Mouse (Mus musculus) heart, adult 2 months (tissue): ENCODE measurements around the gene Lin54.

Source experiments
- CTCF ChIP-seq: fragments of 200-600 bp; IDR thresholded peaks from 2 replicates; pipeline ENCODE4 v1.8.1; 2022; ENCODE audit warnings: antibody characterized with exemption, mild to moderate bottlenecking, moderate library complexity
- EP300 ChIP-seq: fragments of 200-500 bp; IDR thresholded peaks from 2 replicates; pipeline ENCODE4 v1.6.1; 2011; ENCODE audit warnings: low read depth, low read length, control low read depth; ENCODE audit not compliant: insufficient read depth
- POLR2A ChIP-seq: fragments of 200-500 bp; IDR thresholded peaks from 2 replicates; pipeline ENCODE4 v1.6.1; 2011; ENCODE audit warnings: mild to moderate bottlenecking, low read depth, low read length, control low read depth; ENCODE audit not compliant: insufficient read depth

DNA sequence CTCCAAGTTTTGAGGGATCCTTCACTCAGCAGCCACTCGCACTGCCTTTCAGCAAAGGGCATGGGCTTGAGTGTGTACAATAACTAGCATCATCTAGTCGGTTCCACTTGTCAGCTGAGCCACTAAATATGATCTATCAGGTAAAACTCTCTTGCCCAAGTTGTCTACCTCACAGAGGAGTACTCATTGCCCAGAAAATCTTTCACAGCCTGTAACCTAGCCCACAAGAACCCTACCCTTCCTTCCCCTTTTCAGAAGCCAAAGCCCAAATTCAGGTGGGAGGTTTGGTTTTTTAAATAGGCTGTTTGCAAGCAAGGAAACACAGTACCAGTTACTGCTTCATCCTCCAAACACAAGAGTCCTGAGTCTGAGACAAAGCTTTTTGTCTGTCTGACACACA lies 13.3 kb downstream of the Lin54 start:
- no peak for TF ChIP-seq CTCF
- TF ChIP-seq POLR2A, result no peak
- no peak for TF ChIP-seq EP300
